Mouse (Mus musculus) layer of hippocampus, postnatal 25 days (tissue): ENCODE results near the gene Zcrb1. TPM values are rescaled to one million over a fixed set of nuclear protein-coding genes. Genes with fewer than 3 reads are reported as not detected.
"Not testable (repeated sequence)": the region's sequence is repeated elsewhere in the genome, so short reads cannot be mapped to it uniquely, and the experiment has no call there.

Experiments
- DNase-seq, 2 experiments: peaks; one replicate each; pipeline ENCODE4 v3.0.0; 2022; ENCODE audit warnings: mixed read lengths in 2 of 2, low spot score in 1 of 2; ENCODE audit errors: extremely low spot score in 1 of 2
- total RNA-seq, 2 experiments: library from RNA; stranded (reverse); gene quantifications; 2 replicates each; pipeline ENCODE4 v1.2.3; 2021

The Zcrb1 gene
- total RNA-seq, 2 experiments from 2014 or later, result 66.8 to 86.0 TPM

DNA sequence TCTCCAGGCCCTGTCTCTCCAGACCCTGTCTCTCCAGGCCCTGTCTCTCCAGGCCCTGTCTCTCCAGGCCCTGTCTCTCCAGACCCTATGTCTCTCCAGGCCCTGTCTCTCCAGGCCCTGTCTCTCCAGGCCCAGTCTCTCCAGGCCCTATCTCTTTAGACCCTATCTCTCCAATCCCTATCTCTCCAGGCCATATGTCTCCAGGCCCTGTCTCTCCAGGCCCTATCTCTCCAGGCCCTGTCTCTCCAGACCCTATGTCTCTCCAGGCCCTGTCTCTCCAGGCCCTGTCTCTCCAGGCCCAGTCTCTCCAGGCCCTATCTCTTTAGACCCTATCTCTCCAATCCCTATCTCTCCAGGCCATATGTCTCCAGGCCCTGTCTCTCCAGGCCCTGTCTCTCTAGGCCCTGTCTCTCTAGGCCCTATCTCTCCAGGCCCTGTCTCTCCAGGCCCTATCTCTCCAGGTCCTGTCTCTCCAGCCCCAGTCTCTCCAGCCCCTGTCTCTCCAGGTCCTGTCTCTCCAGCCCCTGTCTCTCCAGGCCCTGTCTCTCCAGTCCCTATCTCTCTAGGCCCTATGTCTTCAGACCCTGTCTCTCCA, 25.5 kb downstream of the Zcrb1 start:
- not testable (repeated sequence) for DNase-seq

- DNase-seq, result no peak
Observed at GRCm38 (mm10) chr15:93371838-93372237, 26.3 kb downstream of the Zcrb1 start.

DNA sequence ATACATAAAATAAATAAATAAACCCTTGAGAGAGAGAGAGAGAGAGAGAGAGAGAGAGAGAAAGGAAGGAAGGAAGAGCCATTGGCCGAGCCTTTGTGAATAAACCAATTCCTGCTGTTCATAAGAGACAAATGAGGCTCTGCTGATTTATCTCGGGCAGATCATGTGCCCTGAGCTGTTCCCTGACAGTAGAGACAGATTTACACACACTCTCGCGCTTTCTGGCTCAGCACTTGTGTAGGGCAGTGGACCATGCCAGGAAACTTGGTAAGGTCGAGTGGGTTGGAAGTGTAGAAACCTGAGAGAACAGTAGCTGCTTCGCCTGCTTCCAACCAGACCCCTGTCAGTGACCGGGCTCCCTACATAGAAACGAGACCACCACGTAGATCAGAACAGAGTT, 29.6 kb downstream of the Zcrb1 start:
- DNase-seq, result no peak

DNA sequence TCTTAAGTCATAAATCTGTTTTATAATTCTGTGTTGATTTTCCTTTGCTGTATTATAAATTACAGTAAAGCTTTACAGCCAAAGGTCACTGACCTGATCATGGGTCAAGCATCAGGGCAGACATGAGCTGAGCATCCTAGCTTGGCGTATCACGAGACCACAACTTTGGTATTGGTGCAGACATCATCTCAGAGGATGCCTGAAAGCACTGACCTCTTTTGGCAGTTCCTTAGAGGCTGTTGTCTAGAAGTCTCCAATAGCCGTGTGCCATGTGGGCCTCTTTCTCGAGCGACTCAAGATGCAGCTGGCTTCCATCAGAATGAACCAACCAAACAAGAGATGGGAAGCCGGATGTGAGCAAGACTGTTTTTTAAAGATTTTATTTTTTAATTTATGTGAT, 32.6 kb downstream of the Zcrb1 start:
- DNase-seq, result no peak

GRCm38 (mm10) chr15:93358346-93359095, 39.6 kb downstream of the Zcrb1 start:
- DNase-seq, result no peak

- no peak for DNase-seq
Observed at GRCm38 (mm10) chr15:93340630-93341379, 57.3 kb downstream of the Zcrb1 start.

DNA sequence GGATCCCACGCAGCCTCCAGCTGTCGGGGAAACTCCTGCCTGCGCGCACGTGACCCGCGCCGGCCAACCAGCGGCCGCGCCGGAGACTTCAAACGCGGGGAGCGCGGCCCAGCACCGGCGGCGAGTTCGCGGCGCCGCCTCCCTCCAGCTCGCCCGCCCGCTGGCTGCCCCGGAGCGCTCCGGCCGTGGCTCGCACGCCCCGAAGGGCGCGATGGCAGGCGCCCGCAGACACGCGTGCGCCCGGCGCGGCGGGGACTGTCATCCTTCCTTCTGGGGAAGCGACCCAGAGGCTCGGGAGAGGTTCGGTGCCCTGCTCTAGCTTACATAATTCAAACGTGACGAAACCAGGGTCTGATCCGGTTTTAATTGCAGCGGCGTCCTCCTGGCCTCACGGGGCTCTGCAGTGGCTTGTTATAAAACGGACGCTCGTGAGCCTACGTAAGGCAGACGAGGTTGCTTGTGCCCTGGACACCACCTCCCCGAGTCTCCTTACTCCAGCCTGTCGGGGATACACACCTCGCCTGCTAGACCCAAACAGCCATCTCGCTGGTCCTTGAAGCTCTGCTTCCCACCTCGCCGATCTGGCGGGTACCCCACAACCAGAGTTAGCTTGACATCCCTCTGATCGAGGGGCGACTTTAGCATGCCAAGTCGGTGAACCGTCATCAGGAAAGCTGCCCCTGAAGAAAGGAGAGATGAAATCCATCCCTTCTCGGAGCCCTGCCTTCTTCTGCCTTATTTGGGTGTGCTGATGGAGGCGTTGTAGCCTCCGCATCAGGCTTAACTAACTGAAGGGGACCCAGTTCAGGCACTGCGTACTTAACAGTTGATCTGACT, 61.0 kb downstream of the Zcrb1 start, which contains the start of gene Yaf2:
Gene Yaf2 (minus strand): TSS at position 11 of the 837 bp plus-strand sequence.
- DNase-seq, result peak; percentile 69

- no peak for DNase-seq
Observed at GRCm38 (mm10) chr15:93336658-93336924, 61.5 kb downstream of the Zcrb1 start.

Other genes with a start within 250 kb of the Zcrb1 start
- 10 to 100 TPM in 1 of 2 experiments, 1 to 10 TPM in 1; 8.2 to 10.6 TPM for gene Gxylt1, start 123.2 kb downstream of the Zcrb1 start, total RNA-seq
- 10 to 100 TPM; 90.2 to 92.9 TPM for gene Yaf2, start 61.4 kb downstream of the Zcrb1 start, total RNA-seq
- 10 to 100 TPM; 41.6 to 42.4 TPM for gene Pphln1, start within 50 bp of the Zcrb1 start, total RNA-seq
- 10 to 100 TPM; 71.5 to 79.6 TPM for gene Prickle1, start 197.6 kb upstream of the Zcrb1 start, total RNA-seq